Mouse (Mus musculus) fibroblast of lung, adult 2 months (primary cell): ENCODE data around the gene Nxpe3.
"Not testable (repeated sequence)": the region's sequence is repeated elsewhere in the genome, so short reads cannot be mapped to it uniquely, and the experiment has no call there.

Experiments used
- DNase-seq: peaks from one replicate; pipeline ENCODE4 v3.0.0-alpha.2; 2011; ENCODE audit warnings: low read depth

Nxpe3 gene

GRCm38 (mm10) chr16:55890346-55891136 lies 4.5 kb downstream of the Nxpe3 start:
- no peak for DNase-seq

- no peak for DNase-seq
Observed at GRCm38 (mm10) chr16:55889451-55889850, 5.6 kb downstream of the Nxpe3 start.

GRCm38 (mm10) chr16:55888584-55888960 lies 6.5 kb downstream of the Nxpe3 start:
- no peak for DNase-seq

- no peak for DNase-seq
Observed at GRCm38 (mm10) chr16:55887814-55888583, 7.1 kb downstream of the Nxpe3 start.

DNA sequence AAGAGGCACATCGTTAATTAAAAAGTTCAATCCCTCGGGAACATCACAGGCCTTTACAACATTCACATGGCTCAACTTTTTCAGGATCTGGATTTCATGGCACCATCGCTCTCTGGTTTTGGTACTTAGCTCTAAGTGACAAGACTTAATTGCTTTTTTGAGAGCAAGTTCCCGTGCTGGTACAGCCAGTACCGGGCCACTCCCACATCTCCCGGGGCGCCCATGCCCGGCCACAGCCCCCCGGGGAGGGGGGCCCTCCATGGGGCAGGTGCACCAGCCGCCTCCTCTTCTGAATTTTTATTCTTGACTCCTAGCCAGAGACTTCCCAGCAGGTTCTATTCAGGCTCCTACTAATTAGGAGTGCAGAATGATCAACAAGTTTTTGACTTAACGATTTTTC lies 10.8 kb downstream of the Nxpe3 start:
- DNase-seq, result no peak

DNA sequence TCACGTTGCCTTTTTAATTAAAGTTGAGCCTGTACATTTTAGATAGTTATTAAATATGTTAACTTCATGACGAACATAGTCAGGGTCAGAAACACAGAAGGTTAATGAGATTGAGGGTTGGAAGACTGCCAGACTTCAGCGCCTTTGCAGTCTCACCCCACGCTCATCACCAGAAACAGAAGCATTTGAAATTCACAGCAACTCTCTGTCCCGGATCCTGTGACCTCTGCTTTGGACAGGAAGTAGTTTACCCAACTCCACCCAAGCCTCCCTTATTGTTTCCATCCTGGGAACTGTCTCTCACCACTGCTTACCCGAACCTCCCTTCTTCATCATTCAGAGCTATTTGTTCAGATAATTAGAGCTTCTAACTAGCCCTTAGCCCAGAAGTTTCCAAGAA lies 19.1 kb downstream of the Nxpe3 start:
- DNase-seq, result no peak

DNA sequence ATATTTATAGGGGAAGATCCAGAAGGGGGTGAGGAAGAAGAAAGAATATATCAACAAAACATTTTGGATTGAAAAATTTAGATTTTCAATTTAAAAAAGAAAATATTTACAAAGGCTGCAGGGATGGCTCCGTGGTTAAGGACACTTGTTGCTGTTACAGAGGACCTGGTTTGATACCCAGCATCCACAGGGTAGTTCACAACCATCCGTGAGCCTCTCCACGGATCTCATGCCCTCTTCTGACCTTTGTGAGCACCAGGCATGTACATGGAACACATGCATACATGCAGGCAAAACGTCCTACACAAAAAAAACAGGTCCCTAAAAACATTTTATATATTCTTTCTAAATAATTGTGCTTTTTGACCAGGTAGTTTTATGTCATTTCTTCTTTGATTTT lies 31.3 kb downstream of the Nxpe3 start:
- DNase-seq, result no peak

DNA sequence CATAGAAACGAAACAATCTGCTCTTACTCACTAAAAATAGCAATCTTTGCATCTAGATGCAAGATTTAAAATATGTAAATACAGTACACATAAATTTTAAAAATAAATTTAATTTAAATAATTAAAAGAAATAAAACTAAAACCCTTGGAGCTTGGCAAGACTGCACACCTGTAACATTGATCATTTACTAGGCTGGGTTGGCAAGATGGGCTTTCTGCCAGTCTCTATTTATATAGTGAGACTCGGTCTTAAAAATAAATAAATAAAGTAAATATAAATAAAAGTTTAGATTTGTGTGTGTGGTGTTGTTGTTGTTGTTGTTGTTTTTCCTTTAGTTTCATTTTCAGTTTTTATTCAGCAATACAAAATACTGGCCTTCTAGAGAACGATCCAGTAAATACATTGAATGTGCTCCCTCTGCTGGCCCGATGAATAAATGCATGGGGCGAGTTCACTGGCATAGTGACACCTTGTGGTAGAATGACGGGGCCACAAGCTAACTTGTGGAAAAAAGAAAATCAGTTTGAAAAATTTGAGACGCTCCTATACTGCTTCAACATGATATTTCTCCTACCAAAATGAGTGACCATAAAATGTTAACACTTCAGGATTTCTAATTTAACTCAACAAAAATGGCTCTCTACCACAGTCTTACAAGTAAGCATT lies 31.8 kb downstream of the Nxpe3 start:
- peak; percentile 51 for DNase-seq

GRCm38 (mm10) chr16:55861104-55861503 lies 34.0 kb downstream of the Nxpe3 start:
- no peak for DNase-seq

- not testable (repeated sequence) for DNase-seq
Observed at GRCm38 (mm10) chr16:55859421-55859820, 35.7 kb downstream of the Nxpe3 start.

- no peak for DNase-seq
Observed at GRCm38 (mm10) chr16:55858465-55858864, 36.6 kb downstream of the Nxpe3 start.

DNA sequence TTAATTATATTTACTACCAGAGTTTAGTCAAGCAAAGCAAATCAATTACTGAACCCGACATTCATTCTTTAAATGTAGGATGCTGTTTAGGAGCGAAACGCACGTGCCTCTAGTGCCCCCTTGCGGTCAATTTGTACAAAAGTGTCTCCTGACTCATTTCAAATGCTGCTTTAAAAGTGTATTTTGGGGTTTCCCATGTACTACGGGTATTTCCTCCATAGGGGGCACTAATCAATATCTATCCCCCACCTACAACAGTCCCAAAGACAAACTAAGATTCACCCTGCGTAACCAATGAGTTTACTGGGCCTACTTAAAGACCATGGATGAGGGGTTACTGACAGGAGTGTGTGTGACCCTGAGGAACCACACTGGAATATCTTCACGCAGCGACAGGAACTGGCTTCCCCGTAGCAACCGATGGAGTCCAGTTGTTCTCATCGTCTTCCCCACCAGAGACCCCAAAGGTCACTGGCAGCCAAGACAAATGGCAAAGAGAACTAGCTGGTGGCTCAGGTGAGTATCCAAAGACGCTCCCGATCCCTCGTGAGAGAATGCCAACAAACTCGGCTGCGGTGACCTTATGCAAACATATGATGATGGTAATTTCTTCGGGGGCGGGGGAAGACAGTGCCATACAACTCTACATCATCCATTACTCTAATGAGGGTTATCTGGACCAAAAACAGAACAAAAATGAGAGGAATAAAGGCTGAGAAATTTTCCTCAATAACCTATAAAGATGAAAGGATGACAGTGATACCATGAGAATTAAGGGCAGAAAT lies 42.0 kb downstream of the Nxpe3 start:
- DNase-seq, result no peak

GRCm38 (mm10) chr16:55852515-55852914 lies 42.6 kb downstream of the Nxpe3 start:
- no peak for DNase-seq

GRCm38 (mm10) chr16:55850485-55850884 lies 44.6 kb downstream of the Nxpe3 start:
- no peak for DNase-seq

DNA sequence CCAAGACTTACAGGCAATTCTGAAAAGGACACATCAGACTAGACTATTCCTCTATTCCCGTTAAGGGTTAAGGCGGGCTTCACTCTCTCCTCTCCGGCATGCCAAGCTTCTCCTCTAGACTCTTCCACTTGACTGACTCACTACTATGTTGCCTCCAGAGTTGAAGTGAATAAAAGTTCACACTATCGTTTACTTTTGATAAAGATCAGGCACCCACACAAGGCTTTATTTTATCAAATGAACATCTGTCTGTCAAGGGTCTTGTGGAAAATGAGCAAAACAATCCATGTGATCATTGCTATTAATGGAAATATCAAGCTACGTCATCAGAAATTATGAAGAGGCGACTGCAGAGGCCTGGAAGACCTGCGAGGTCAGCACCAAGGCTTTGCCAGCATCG lies 47.4 kb downstream of the Nxpe3 start:
- DNase-seq, result no peak

DNA sequence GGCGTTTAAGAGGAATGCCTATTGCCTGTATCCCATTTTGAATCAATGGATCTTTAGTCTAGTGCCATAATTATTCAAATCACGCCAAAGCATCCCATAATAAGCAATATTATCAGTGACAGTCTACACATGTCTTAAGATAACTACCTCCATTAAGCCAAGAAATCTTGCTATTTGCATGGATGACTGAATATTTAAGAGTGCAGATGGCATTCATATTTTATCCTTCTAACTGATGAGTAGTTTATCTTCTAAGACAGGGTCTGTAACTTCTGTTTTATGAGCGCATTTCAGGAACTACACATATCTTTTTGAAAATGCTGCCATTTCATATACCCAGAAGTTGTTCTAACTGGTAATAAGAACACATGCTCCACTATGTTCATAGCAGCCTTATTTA lies 50.2 kb downstream of the Nxpe3 start:
- no peak for DNase-seq

GRCm38 (mm10) chr16:55843919-55844318 lies 51.2 kb downstream of the Nxpe3 start:
- DNase-seq, result no peak

GRCm38 (mm10) chr16:55843134-55843533 lies 52.0 kb downstream of the Nxpe3 start:
- DNase-seq, result no peak

DNA sequence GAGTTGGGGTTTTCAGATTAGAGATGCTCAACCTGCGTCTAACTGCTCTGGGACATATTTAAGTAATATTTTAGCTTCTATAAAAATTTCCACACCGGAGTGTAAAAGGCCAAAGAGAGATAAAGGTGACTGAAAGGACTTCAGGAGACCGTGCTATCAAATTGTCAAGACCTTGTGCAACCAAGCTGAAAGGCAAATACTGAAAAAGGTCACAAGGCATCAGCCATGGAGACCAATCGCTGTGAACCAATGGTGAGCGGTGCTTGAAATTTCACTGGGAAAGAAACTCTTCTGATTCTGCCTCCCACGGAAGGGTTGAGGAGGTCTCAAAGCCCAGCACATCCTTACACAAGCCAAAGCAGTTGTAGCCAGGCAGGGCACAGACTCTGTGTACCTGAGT lies 53.6 kb downstream of the Nxpe3 start:
- DNase-seq, result no peak

DNA sequence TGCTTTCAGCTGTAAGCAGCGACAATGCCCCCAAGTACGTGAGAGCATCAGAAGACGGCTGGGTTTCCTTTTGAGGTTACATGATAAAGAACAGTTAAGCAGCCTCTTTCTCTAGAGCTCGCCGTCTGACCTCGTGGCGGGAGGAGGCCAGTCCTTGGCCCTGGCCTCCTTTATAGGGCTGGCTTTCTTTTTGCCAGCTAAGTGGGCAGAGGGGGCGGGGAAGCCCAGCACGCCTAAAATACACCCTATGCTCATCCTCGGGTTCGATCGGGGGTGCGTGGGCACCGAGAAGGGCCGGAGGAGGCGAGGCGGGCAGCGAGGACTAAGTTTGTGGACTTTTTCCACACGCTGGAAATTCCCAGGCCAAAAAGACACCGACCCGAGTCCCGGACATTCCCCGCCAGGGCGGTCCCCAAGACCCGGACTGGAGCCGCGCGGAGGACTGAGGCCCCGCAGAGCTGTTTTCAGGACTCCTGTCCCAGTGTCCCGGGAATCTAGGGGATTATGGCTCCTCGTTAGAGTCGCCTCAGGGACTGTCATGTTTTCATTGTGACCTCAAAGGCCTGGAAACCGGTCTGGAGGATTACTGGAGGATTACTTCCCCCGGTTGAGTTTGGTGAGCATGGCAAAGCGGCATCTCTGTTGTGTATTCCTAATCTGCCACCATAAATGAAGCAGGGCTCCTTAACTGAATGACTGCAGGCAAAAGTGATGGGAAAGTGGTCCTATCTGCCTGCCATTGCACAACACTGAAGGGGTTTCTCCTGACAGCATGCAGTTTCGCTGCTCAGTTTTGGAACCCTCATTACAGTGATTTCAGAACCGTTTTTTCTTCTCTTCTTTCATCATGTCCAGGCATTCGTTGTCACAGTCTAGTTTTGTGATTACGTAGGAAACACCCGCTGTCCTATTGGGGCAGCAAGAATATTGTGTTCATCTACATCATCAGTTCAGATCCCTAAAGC lies 56.3 kb downstream of the Nxpe3 start, which contains the start of gene Nfkbiz:
Gene Nfkbiz, minus strand, starts transcription at position 390 of the 965 bp plus-strand sequence.
- DNase-seq, result no peak

GRCm38 (mm10) chr16:55838129-55838509 lies 57.0 kb downstream of the Nxpe3 start:
- no peak for DNase-seq
